Mouse (Mus musculus) brain, embryonic 14.5 days (tissue): ENCODE measurements at regions not wholly inside any gene's neighbourhood (a gene's known extent, or its start where the extent isn't known, plus 50 kb on each side); places are given as distances from the start of the nearest gene placed in this dataset.
"Not testable (repeated sequence)": the region's sequence is repeated elsewhere in the genome, so short reads cannot be mapped to it uniquely, and the experiment has no call there.

Experiments
- DNase-seq: peaks from one replicate; pipeline ENCODE4 v3.0.0-alpha.2; 2011; ENCODE audit warnings: low read depth
- CTCF ChIP-seq: fragments of 200-500 bp; IDR thresholded peaks from 2 replicates; pipeline ENCODE4 v1.5.1; 2012; ENCODE audit warnings: inconsistent platforms, mild to moderate bottlenecking, moderate library complexity, borderline replicate concordance; ENCODE audit not compliant: insufficient read depth, insufficient read length; ENCODE audit errors: extremely low read depth
- POLR2A ChIP-seq: fragments of 200-500 bp; IDR thresholded peaks from 2 replicates; pipeline ENCODE4 v1.6.1; 2012; ENCODE audit warnings: mild to moderate bottlenecking, inconsistent platforms, borderline replicate concordance; ENCODE audit not compliant: poor library complexity, insufficient read depth, insufficient read length, severe bottlenecking; ENCODE audit errors: extremely low read depth

- DNase-seq: no peak
- TF ChIP-seq POLR2A: no peak
- TF ChIP-seq CTCF: no peak
Observed at GRCm38 (mm10) chr13:78871976-78872375, 672.4 kb upstream of the Nr2f1 start.

- DNase-seq: no peak
- no peak for TF ChIP-seq CTCF
- no peak for TF ChIP-seq POLR2A
Observed at GRCm38 (mm10) chr13:78871254-78871653, 671.7 kb upstream of the Nr2f1 start.

GRCm38 (mm10) chr13:78824357-78824756 is 624.8 kb upstream of the Nr2f1 start:
- not testable (repeated sequence) for DNase-seq

- no peak for TF ChIP-seq POLR2A
Observed at GRCm38 (mm10) chr13:78809656-78810055, 610.1 kb upstream of the Nr2f1 start.

GRCm38 (mm10) chr13:78802838-78803124 is 603.2 kb upstream of the Nr2f1 start:
- no peak for TF ChIP-seq POLR2A
- no peak for TF ChIP-seq CTCF

More at GRCm38 (mm10) chr13:78809656-78810055, 610.1 kb upstream of the Nr2f1 start:
- DNase-seq: peak; percentile 62

GRCm38 (mm10) chr13:78802011-78802837 is 602.7 kb upstream of the Nr2f1 start:
- DNase-seq: peak; percentile 82
- TF ChIP-seq CTCF (no peak), POLR2A (no peak)

More at GRCm38 (mm10) chr13:78802838-78803124, 603.2 kb upstream of the Nr2f1 start:
- peak; percentile 86 for DNase-seq

- DNase-seq: peak; percentile 77
- no peak for TF ChIP-seq POLR2A
- no peak for TF ChIP-seq CTCF
Observed at GRCm38 (mm10) chr13:78799641-78800040, 600.1 kb upstream of the Nr2f1 start.

GRCm38 (mm10) chr13:78795228-78795627 is 595.7 kb upstream of the Nr2f1 start:
- TF ChIP-seq CTCF: no peak
- TF ChIP-seq POLR2A: no peak
- no peak for DNase-seq

- no peak for DNase-seq
- TF ChIP-seq CTCF (no peak), POLR2A (no peak)
Observed at GRCm38 (mm10) chr13:78784285-78784684, 584.7 kb upstream of the Nr2f1 start.

- no peak for DNase-seq
- TF ChIP-seq CTCF (no peak), POLR2A (no peak)
Observed at GRCm38 (mm10) chr13:78783591-78784240, 584.2 kb upstream of the Nr2f1 start.
